Mouse (Mus musculus) midbrain, embryonic 16.5 days (tissue): ENCODE measurements around the gene Slc41a3. TPM values are rescaled to one million over a fixed set of nuclear protein-coding genes. Genes with fewer than 3 reads are reported as not detected.
"Not testable (repeated sequence)": the region's sequence is repeated elsewhere in the genome, so short reads cannot be mapped to it uniquely, and the experiment has no call there.

Experiments used
- ATAC-seq: fragments of 200-750 bp; cut with Nextera tagmentation; 2 replicates; pipeline ENCODE4 v1.8.0; 2017; ENCODE audit warnings: moderate TSS enrichment
- H3K27ac ChIP-seq: fragments of 300-500 bp; sonication (generic); 2 replicates; pipeline ENCODE4 v1.5.1; 2014; ENCODE audit warnings: mild to moderate bottlenecking, low read length, mixed read lengths
- H3K27me3 ChIP-seq: fragments of 300-500 bp; sonication (generic); 2 replicates; pipeline ENCODE4 v1.6.1; 2014; ENCODE audit warnings: low read depth, low read length, mixed read lengths; ENCODE audit not compliant: control insufficient read depth, insufficient read depth
- H3K36me3 ChIP-seq: fragments of 300-500 bp; sonication (generic); 2 replicates; pipeline ENCODE4 v1.6.1; 2014; ENCODE audit warnings: mild to moderate bottlenecking, low read length, moderate library complexity, mixed read lengths; ENCODE audit not compliant: control insufficient read depth, insufficient read depth
- H3K4me1 ChIP-seq: fragments of 300-500 bp; sonication (generic); 2 replicates; pipeline ENCODE4 v1.6.1; 2014; ENCODE audit warnings: mild to moderate bottlenecking, low read length, mixed read lengths; ENCODE audit not compliant: control insufficient read depth, insufficient read depth
- H3K4me2 ChIP-seq: fragments of 300-500 bp; sonication (generic); 2 replicates; pipeline ENCODE4 v1.6.1; 2014; ENCODE audit warnings: mild to moderate bottlenecking, low read length, mixed read lengths
- H3K4me3 ChIP-seq: fragments of 300-500 bp; sonication (generic); 2 replicates; pipeline ENCODE4 v1.5.1; 2014; ENCODE audit warnings: low read depth, mild to moderate bottlenecking, low read length, moderate library complexity, mixed read lengths
- H3K9ac ChIP-seq: fragments of 300-500 bp; sonication (generic); 2 replicates; pipeline ENCODE4 v1.6.1; 2014; ENCODE audit warnings: low read depth, low read length, mixed read lengths
- H3K9me3 ChIP-seq: fragments of 300-500 bp; sonication (generic); replicated peaks from 2 replicates; pipeline ENCODE4 v1.6.1; 2014; ENCODE audit warnings: mild to moderate bottlenecking, low read length, mixed read lengths; ENCODE audit not compliant: control insufficient read depth, poor library complexity, severe bottlenecking
- WGBS: fragments of 180-500 bp; shearing (Covaris S2); extraction: QIAGEN DNeasy Blood & Tissue Kit; methylation state at CpG from one replicate; pipeline ENCODE4 v1.1.7; 2014; 5-methylcytosine and 5-hydroxymethylcytosine counted together
- polyA plus RNA-seq: library from polyadenylated mRNA; unstranded; fragments of >200 nt; fragmentation: Nextera tagmentation; extraction: Ambion mirVana; gene quantifications from 2 replicates; pipeline ENCODE4 v1.2.1, GENCODE M21; 2015

Gene Slc41a3
- polyA plus RNA-seq, 1 experiment from 2014 or later, result 8.1 TPM

DNA sequence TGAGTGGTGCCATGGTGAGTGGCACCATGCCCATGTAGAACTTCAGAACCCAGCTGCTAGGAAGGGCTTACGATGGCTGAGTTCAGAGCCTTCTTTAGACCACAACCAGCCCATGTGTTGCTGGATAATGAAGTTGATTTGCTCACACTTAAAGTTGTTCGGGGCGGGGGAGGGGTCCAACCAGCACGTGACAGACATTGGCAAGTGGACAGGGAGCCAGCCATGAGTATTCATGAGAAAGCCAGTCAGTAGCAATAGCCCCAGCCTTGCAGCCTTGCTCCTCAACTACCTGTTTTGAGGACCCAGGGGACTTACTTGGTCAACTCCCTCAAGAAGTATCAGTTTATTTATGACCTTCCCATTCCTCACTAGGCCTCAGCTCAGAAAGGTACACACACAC, 40.4 kb downstream of the Slc41a3 start:
- peak; percentile 21; the same call in 1 of the 2 replicates for ATAC-seq
- no peaks in the 10 kb centered on the region for H3K36me3 ChIP-seq
- no peaks in the 10 kb centered on the region for H3K9me3 ChIP-seq
- H3K4me3 ChIP-seq, result no peak overlapping the region
- H3K9ac ChIP-seq, result no peak overlapping the region
- 65% methylated on average over 4 of the region's 4 CpGs for WGBS
- H3K4me1 ChIP-seq, result no peaks in the 10 kb centered on the region; the same call in 1 of the 2 replicates
- H3K27me3 ChIP-seq, result no peaks in the 10 kb centered on the region
- no peak overlapping the region for H3K27ac ChIP-seq
- H3K4me2 ChIP-seq, result no peak overlapping the region

DNA sequence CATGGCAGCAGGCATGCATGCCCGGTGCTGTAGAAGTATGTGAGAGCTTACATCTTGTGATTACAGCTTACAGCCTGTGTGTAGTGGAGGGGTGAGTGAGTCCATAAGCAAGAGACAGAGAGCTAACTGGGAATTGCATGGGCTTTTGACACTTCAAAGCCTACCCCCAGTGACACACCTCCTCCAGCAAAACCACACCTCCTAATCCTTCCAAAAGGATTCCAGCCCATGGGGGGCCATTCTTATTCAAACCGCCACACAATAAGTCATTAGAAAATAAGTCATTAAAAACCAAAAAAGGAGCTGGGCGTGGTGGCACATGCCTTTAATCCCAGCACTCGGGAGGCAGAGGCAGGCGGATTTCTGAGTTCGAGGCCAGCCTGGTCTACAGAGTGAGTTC, 43.9 kb downstream of the Slc41a3 start:
- Histone ChIP-seq H3K27ac (no peak overlapping the region), H3K36me3 (no peaks in the 10 kb centered on the region), H3K9me3 (no peaks in the 10 kb centered on the region), H3K4me3 (no peak overlapping the region), H3K4me1 (no peaks in the 10 kb centered on the region; the same call in 1 of the 2 replicates), H3K9ac (no peak overlapping the region), H3K27me3 (no peaks in the 10 kb centered on the region), H3K4me2 (no peak overlapping the region)
- no peak for ATAC-seq
- WGBS, result 89% methylated on average over 6 of the region's 6 CpGs

DNA sequence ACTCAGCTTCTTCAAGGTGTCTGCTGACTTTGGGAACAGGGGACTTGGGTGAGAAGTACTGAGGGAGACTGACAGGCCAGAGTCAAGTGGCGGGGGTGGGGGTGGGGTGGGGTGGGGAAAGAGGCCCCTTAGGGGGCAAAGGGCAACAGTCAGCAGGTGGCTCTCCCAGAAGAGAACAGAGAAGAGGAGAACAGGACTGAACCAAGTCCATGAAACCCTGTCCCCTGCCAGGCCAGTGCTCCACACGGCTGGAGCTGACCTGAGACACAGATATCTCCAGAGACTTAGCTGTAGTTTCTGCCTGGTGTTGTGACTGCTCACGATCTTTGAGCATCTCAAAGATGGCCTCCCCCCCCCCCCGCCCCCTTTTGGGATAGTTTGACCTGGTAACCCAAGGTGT, 44.8 kb downstream of the Slc41a3 start:
- Histone ChIP-seq H3K9me3 (no peaks in the 10 kb centered on the region), H3K4me1 (no peaks in the 10 kb centered on the region; the same call in 1 of the 2 replicates), H3K27ac (no peak overlapping the region), H3K27me3 (no peaks in the 10 kb centered on the region), H3K9ac (no peak overlapping the region), H3K4me2 (no peak overlapping the region), H3K36me3 (no peaks in the 10 kb centered on the region), H3K4me3 (no peak overlapping the region)
- ATAC-seq, result no peak
- WGBS, result 74% methylated on average over 4 of the region's 4 CpGs

DNA sequence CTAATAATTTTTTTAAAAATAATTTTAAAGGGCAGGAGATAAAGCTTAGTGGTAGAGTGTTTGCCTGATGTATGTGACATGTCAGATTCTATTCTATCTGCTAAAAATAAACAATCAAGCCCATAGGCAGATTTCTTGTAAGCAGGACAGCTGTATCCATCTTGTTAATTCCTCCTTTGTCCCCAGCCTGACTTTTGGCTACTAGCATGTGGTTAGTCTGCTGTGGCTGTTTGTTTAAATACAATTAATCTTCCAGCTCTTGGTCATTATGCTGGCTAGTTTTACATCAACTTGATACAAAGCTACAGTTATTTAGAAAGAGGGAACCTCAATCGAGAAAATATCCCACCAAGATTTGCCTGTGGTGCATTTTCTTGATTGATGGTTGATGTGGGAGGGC, 46.1 kb downstream of the Slc41a3 start:
- H3K9me3 ChIP-seq, result no peaks in the 10 kb centered on the region
- H3K4me3 ChIP-seq, result no peak overlapping the region
- H3K27me3 ChIP-seq, result no peaks in the 10 kb centered on the region
- no peaks in the 10 kb centered on the region for H3K36me3 ChIP-seq
- H3K4me1 ChIP-seq, result no peaks in the 10 kb centered on the region
- no peak overlapping the region for H3K4me2 ChIP-seq
- WGBS, result 66% methylated on average over 1 of the region's 1 CpGs
- H3K9ac ChIP-seq, result no peak overlapping the region
- no peak for ATAC-seq
- H3K27ac ChIP-seq, result no peak overlapping the region

DNA sequence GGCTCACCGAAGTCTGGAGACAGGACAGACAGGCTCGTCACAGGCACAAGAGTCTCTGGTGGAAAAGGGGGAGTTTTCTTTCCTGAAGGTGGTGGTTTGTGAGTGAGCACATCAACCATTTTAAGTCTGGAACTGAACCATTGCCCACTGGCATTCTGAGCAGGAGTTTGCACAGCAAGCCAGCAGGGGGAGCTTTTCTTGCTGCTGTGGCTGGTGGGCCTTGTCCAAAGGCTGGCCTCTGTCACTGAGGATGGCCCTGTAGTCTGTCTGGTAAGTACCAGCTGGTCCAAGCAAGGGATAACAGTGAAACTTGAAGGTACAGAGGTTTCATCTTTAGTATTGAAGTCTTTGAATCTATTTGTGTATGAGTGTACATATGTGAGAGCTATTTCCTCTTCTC, 49.2 kb downstream of the Slc41a3 start:
- Histone ChIP-seq H3K36me3 (no peaks in the 10 kb centered on the region), H3K9ac (no peak overlapping the region), H3K4me2 (no peak overlapping the region), H3K4me3 (no peak overlapping the region), H3K27me3 (no peaks in the 10 kb centered on the region), H3K27ac (no peak overlapping the region), H3K4me1 (no peaks in the 10 kb centered on the region), H3K9me3 (no peaks in the 10 kb centered on the region)
- WGBS, result 61% methylated on average over 2 of the region's 2 CpGs
- no peak for ATAC-seq

DNA sequence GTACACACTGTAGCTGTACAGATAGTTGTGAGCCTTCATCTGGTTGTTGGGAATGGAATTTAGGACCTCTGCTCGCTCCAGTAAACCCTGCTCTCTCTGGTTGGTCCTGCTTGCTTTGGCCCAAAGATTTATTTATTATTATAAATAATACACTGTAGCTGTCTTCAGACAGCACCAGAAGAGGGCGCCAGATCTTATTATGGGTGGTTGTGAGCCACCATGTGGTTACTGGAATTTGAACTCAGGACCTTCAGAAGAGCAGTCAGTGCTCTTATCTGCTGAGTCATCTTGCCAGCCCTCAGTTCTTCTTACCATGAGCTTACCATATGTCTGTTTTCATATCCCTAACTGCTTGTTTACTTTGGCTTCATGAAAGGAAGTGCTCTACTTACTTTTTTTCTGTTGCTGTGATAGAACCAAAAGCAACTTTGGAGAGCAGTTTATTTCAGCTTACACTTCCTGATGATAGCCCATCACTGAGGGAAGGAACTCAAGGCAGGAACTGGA, 51.9 kb downstream of the Slc41a3 start:
- H3K36me3 ChIP-seq, H3K4me1 ChIP-seq, H3K27ac ChIP-seq, H3K9me3 ChIP-seq, H3K27me3 ChIP-seq, H3K4me2 ChIP-seq, ATAC-seq, H3K9ac ChIP-seq, H3K4me3 ChIP-seq: not testable (repeated sequence)
- 81% methylated on average over 2 of the region's 2 CpGs for WGBS

DNA sequence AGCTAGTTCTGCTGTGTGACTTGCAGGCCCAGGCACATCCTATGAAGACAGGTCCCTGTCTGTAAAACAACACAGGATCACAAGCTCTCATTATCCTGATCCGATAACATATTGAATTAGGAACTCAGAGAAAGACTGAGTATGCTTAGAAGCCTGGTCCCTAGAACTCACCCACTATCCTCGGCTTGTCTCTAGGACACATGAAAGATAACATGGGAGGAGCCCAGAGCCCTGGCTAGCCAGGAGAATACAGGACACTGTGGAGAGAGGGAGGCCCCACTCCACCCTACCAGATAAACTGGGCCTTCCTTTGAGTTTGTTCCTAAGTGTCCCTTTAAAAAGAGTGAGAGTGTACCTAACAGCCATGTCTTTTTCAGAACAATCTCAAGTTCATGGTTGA, 55.4 kb downstream of the Slc41a3 start:
- Histone ChIP-seq H3K4me1 (no peaks in the 10 kb centered on the region), H3K4me3 (no peak overlapping the region), H3K9ac (no peak overlapping the region), H3K9me3 (no peaks in the 10 kb centered on the region), H3K27ac (no peak overlapping the region), H3K36me3 (peaks cover 16% of the 10 kb centered on the region), H3K27me3 (no peaks in the 10 kb centered on the region), H3K4me2 (no peak overlapping the region)
- 83% methylated on average over 2 of the region's 2 CpGs for WGBS
- ATAC-seq, result no peak

DNA sequence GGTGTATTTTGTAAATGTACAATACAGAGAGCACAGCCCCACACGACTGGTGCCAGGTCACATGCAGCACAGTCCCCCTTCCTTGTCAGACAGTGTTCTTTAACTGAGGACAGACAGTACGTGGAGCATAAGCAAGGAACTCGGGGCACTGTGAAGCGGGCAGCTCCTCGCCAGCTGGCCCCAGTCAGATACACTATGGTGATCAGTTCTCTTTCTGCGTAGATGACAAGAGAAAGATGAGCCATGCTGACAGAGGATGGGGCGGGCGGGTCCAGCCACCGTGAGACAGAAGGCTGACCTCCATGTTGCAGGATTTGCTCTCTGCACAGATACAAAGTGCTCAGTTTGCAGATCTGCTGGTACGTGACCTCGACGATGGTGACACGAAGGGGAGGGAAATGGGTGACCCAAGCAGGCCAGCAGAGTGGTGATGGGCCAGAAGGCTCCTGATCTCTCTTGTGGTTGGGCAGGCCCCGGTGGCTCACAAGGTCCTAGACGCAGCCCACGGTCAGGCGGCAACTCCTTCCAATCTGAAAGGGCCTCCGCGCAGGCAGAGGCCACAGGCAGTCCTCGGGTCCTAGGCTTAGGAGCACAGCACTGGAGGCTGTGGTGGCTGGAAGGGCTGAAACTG, 56.0 kb downstream of the Slc41a3 start:
- no peak for ATAC-seq
- no peak overlapping the region for H3K4me3 ChIP-seq
- no peak overlapping the region for H3K27ac ChIP-seq
- H3K9me3 ChIP-seq, result no peaks in the 10 kb centered on the region
- no peaks in the 10 kb centered on the region for H3K4me1 ChIP-seq
- 84% methylated on average over 20 of the region's 20 CpGs for WGBS
- no peak overlapping the region for H3K9ac ChIP-seq
- H3K4me2 ChIP-seq, result no peak overlapping the region
- peaks cover 21% of the 10 kb centered on the region for H3K36me3 ChIP-seq
- no peaks in the 10 kb centered on the region for H3K27me3 ChIP-seq

DNA sequence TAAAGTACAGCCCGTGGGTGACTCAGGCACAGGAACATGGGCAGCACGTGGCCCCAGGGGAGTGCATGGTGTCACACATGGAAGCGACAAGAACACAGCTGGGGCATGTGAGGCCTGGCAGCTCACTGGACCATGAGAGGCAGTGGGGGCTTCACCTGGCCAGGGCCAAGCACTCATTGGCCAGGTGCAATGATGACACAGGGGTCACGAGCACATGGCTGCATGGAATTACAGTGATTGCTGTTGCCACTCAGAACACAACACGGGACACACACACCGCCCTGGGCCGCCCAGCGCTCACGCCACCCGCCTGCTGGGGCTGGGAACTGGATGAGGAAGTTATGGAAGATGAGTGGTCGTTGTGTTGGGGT, 56.5 kb downstream of the Slc41a3 start:
- Histone ChIP-seq H3K36me3 (peaks cover 26% of the 10 kb centered on the region), H3K4me3 (no peak overlapping the region), H3K27ac (no peak overlapping the region), H3K4me2 (no peak overlapping the region), H3K9ac (no peak overlapping the region), H3K9me3 (no peaks in the 10 kb centered on the region), H3K27me3 (no peaks in the 10 kb centered on the region), H3K4me1 (no peaks in the 10 kb centered on the region)
- no peak for ATAC-seq
- WGBS, result 91% methylated on average over 11 of the region's 11 CpGs
